Mouse (Mus musculus) macrophage (primary cell): Measurements from ENCODE around the gene Spata20. TPM values are rescaled to one million over a fixed set of nuclear protein-coding genes. Genes with fewer than 3 reads are reported as not detected.

Experiments used
- H3K27ac ChIP-seq: fragments of 350-480 bp; formaldehyde crosslinking; 2 replicates; pipeline ENCODE4 v1.9.0; 2021
- H3K36me3 ChIP-seq: fragments of 350-480 bp; formaldehyde crosslinking; 2 replicates; pipeline ENCODE4 v1.9.0; 2021; ENCODE audit errors: inconsistent target
- H3K4me3 ChIP-seq: fragments of 350-480 bp; formaldehyde crosslinking; 2 replicates; pipeline ENCODE4 v1.9.0; 2021; ENCODE audit errors: inconsistent target
- H3K79me2 ChIP-seq: fragments of 350-480 bp; formaldehyde crosslinking; 2 replicates; pipeline ENCODE4 v1.9.0; 2021; ENCODE audit errors: inconsistent target
- WGBS: methylation state at CpG from one replicate; pipeline ENCODE4 v1.1.7; 2026; ENCODE audit warnings: inconsistent platforms; ENCODE audit not compliant: missing documents; 5-methylcytosine and 5-hydroxymethylcytosine counted together
- polyA plus RNA-seq: library from polyadenylated mRNA; stranded (reverse); fragments of 250-400 nt; gene quantifications from 3 replicates; pipeline ENCODE4 v1.2.4, GENCODE M21; 2018; ENCODE audit warnings: inconsistent platforms
- total RNA-seq, 78 experiments: library from RNA; depleted of rRNA; stranded (reverse); fragments of 250-400 nt; gene quantifications; 1 replicate in 9 of 78; 2 replicates in 24 of 78; 3 replicates in 43 of 78; 4 replicates in 2 of 78; pipeline ENCODE4 v1.2.4; 2018; ENCODE audit warnings: inconsistent platforms in 56 of 78

The Spata20 gene
- not detected for total RNA-seq (2018; cell fraction: chromatin; rRNA removed)
- total RNA-seq (2018; cell fraction: cytosol; rRNA removed): not detected
- not detected for total RNA-seq (2018; cell fraction: nucleus; rRNA removed)
- polyA plus RNA-seq: not detected in 3 replicates

- Histone ChIP-seq H3K36me3 (no peaks in the 10 kb centered on the region), H3K79me2 (no peaks in the 10 kb centered on the region), H3K27ac (no peak within 1 kb of the TSS), H3K4me3 (no peak within 1 kb of the TSS)
- WGBS: 5% methylated on average over 24 of the region's 24 CpGs
These were observed at the start of gene Spata20 for GRCm38 (mm10) chr11:94486001-94486400. Gene Spata20, minus strand, starts transcription at chr11:94486179.

GRCm38 (mm10) chr11:94533171-94533570 lies 47.2 kb upstream of the Spata20 start:
- WGBS: 86% methylated on average over 8 of the region's 8 CpGs

DNA sequence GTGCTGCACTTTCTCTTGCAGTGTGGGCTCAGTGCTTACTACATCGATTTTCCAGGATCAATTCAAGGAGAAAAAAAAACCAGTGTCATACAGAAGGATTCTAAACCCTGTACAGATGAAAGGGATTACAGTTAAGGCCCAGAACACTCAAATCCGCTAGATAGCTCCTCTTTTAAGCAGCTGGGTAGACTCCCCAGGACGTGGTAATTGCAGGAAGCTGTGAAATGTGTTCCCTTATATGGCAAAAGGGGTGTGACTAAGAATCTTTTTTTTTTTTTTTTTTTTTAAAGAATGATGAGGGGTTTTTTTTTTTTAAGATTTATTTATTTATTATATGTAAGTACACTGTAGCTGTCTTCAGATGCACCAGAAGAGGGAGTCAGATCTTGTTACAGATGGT lies 42.9 kb upstream of the Spata20 start:
- 58% methylated on average over 3 of the region's 3 CpGs for WGBS
- no peaks in the 10 kb centered on the region for H3K79me2 ChIP-seq

More at GRCm38 (mm10) chr11:94533171-94533570, 47.2 kb upstream of the Spata20 start:
- Histone ChIP-seq H3K36me3 (no peaks in the 10 kb centered on the region), H3K4me3 (no peak overlapping the region), H3K27ac (no peak overlapping the region), H3K79me2 (no peaks in the 10 kb centered on the region)

DNA sequence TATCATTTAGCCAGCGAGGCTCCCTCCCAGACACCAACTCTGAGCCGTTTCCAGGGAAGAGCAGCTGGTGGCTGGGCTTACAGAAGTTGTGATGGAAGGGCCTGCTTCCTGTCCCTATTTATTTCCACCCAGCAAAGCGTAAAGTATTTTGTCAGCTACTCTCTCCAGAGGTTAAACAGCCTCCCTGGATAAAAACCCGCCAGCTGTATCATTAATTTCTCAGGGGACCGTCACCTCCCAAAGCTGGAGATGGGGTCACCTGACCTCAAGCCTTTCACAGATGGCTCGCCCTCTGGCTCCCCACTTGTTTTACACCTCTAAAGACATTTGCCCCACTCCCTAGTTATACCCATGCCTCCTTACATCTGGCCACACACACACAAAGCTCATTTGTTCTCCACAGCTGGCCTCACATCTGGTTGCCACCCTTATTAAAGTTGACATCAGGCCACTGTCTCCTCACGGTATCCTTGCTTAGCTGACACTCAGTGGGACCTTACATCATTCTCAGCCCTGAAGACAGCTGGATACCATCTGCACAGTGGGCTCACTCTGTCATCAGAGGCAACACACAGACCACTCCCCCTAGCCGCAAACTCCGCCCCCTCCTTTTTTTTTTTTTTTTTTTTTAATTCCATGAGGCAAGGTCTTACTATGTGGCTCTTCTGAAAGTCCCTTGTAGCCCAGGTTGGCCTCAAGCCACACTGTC lies 40.3 kb upstream of the Spata20 start:
- Histone ChIP-seq H3K4me3 (no peak overlapping the region), H3K79me2 (no peaks in the 10 kb centered on the region), H3K27ac (no peak overlapping the region), H3K36me3 (no peaks in the 10 kb centered on the region)
- WGBS: 80% methylated on average over 8 of the region's 9 CpGs

More for the DNA sequence above, 42.9 kb upstream of the Spata20 start:
- no peak overlapping the region for H3K27ac ChIP-seq
- no peak overlapping the region for H3K4me3 ChIP-seq
- H3K36me3 ChIP-seq: no peaks in the 10 kb centered on the region

DNA sequence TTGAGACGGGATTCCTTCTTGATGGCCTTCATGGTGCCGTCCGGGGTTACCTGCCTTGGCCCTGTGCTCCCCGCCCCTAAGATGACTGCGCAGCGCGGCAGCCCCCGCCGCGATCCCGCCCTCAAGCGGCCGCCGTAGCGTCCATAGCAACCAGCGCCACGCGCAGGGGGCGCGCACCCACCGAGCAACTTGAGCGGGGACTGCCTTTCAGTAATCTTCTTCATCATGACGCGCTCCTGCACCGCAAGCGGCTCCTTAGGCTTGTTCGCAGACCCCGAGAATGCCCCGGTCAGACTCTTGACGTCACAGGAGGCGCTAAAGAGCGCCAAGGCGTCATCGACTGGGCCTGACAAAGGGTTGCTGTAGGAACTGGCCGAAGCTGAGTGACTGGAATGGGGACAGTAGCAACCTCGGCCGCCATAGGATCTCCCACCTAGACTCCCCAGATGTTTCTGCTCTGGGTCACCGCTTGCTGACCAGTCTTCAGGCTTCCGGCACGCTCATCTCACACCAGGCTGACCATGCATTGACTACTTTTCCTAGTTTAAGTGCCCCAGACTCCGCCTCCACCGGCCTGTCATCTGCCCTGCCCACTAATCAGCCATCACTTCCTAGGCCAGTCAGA lies 35.4 kb upstream of the Spata20 start, which contains the start of gene Mycbpap:
Mycbpap (minus strand) TSS at position 524 of the 625 bp plus-strand sequence.
- WGBS: 4% methylated on average over 41 of the region's 42 CpGs
- Histone ChIP-seq H3K27ac (no peak within 1 kb of the TSS), H3K4me3 (peak within 1 kb of the TSS; percentile 17; the same call in 1 of the 2 replicates), H3K36me3 (no peaks in the 10 kb centered on the region), H3K79me2 (no peaks in the 10 kb centered on the region)

GRCm38 (mm10) chr11:94513452-94513851 lies 27.5 kb upstream of the Spata20 start:
- H3K79me2 ChIP-seq: no peaks in the 10 kb centered on the region
- WGBS: 56% methylated on average over 7 of the region's 9 CpGs
- no peak overlapping the region for H3K27ac ChIP-seq
- no peak overlapping the region for H3K4me3 ChIP-seq
- no peaks in the 10 kb centered on the region for H3K36me3 ChIP-seq

DNA sequence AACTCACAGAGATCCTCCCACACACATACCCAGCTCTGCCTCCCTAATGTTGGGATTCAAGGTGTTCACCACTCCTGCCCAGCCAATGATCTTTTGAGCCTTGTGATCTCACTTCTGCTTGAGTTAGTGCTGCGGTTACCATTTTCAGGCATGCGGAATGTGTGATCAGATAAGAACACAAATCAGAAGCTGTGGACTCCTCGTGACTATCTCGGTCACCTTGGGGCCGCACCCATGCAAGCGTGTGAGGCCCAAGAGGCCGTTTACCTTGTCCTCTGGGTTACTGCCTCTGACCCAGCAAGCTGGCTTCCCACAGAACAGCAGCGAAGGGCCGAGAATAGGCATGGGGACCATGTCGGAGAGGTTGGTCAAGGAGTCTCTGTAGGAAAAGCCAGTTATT lies 23.0 kb upstream of the Spata20 start:
- Histone ChIP-seq H3K27ac (no peak overlapping the region), H3K79me2 (no peaks in the 10 kb centered on the region), H3K36me3 (no peaks in the 10 kb centered on the region), H3K4me3 (no peak overlapping the region)
- WGBS: 90% methylated on average over 10 of the region's 10 CpGs

DNA sequence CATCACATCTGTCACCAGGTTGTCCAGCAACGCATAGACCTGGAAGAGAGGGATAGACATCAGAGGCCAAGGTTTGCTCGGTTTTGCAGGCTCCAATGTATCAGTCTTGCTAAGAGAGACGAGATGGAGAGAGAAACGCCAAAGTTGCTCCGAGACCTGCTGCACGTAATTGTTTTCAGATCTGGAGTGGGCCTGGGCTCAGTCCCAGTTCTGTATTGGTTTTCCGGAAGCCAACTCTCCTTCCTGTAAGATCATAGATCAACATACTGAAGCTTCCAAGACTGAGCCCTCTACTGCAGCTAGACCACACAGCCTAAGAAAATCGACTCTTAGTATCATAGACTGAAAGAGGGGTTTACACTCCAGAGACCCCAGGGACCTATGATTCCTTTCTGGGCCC lies 15.5 kb upstream of the Spata20 start:
- Histone ChIP-seq H3K27ac (no peak overlapping the region), H3K79me2 (no peaks in the 10 kb centered on the region), H3K36me3 (no peaks in the 10 kb centered on the region), H3K4me3 (no peak overlapping the region)
- 77% methylated on average over 8 of the region's 8 CpGs for WGBS

DNA sequence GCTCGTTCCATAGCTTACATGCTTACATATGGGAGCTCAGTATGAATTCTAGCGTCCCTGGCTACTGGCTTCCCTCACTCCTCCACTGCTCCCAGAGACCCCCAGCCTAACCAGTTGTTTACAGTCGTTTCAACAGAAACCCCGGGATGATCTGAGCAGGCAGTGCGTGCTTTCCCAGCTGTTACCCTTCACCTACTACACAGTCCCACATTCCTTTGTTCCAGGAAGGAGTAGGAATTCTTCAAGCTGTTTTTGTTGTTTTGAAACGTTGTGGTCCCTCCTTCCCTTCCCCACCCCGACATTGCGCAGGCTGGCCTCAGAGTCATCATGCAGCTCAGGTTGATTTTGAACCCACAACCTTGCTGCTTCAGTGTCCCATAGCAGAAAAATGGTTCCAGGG lies 14.4 kb upstream of the Spata20 start:
- WGBS: 72% methylated on average over 7 of the region's 8 CpGs
- H3K27ac ChIP-seq: no peak overlapping the region
- H3K4me3 ChIP-seq: no peak overlapping the region
- no peaks in the 10 kb centered on the region for H3K79me2 ChIP-seq
- H3K36me3 ChIP-seq: no peaks in the 10 kb centered on the region

GRCm38 (mm10) chr11:94499661-94500152 lies 13.7 kb upstream of the Spata20 start, which contains the start of gene Epn3:
Gene Epn3, minus strand, starts transcription at chr11:94499974.
- WGBS: 3% methylated on average over 22 of the region's 26 CpGs
- no peak within 1 kb of the TSS for H3K27ac ChIP-seq
- H3K36me3 ChIP-seq: no peaks in the 10 kb centered on the region

GRCm38 (mm10) chr11:94499035-94499434 lies 13.1 kb upstream of the Spata20 start:
- H3K36me3 ChIP-seq: no peaks in the 10 kb centered on the region
- no peak overlapping the region for H3K27ac ChIP-seq
- H3K4me3 ChIP-seq: no peak overlapping the region
- H3K79me2 ChIP-seq: no peaks in the 10 kb centered on the region
- 0% methylated on average over 2 of the region's 2 CpGs for WGBS

More at GRCm38 (mm10) chr11:94499661-94500152, 13.7 kb upstream of the Spata20 start, which contains the start of gene Epn3:
- no peaks in the 10 kb centered on the region for H3K79me2 ChIP-seq
- no peak within 1 kb of the TSS for H3K4me3 ChIP-seq

DNA sequence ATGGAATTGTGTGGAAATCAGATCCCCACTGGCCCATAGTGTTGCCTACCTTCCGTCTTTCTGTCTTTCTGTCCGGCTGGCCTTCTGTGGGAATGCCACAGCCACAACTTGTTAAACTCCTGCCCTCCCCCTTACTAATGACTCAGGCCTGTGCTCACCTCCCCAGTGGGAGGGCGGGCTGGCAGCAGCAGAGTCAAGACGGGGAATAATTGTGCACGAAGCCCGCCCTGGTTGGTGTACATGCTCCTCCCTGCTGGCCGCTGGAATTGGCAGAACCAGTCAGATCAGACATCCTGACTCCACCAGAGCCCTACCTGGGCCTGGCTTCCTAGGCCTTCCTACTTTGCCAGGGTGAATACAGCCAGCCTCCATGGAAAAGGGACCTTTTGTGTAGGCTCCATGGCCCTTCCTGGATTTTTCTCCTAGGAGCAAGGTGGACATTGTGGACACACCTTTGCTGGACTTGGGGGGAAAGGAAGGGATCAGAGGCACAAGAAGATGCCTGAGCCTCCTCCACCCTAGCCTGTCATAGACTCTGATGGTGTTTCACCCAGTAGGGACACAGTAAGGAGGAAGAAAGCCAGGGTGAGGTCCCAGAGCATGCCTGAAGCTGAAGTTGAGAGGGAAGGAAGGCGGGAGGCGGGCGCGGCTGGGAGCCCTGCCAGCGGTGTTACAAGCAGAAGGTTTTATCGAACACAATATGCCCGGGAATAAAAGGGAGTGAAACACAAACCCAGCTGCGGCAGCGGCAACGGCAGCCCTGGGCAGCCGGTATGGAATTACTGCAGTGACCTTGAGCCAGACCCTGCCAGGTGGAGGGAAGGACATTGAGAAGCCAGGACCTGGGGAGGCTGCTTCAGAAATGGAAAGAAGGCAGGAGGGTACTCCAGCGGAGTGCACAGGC lies 12.4 kb upstream of the Spata20 start:
- Histone ChIP-seq H3K4me3 (no peak overlapping the region), H3K36me3 (no peaks in the 10 kb centered on the region), H3K79me2 (no peaks in the 10 kb centered on the region), H3K27ac (no peak overlapping the region)
- 34% methylated on average over 18 of the region's 19 CpGs for WGBS

GRCm38 (mm10) chr11:94495415-94495814 lies 9.4 kb upstream of the Spata20 start:
- Histone ChIP-seq H3K4me3 (no peak overlapping the region), H3K27ac (no peak overlapping the region), H3K36me3 (no peaks in the 10 kb centered on the region), H3K79me2 (no peaks in the 10 kb centered on the region)
- 94% methylated on average over 3 of the region's 3 CpGs for WGBS

- 21% methylated on average over 7 of the region's 7 CpGs for WGBS
- Histone ChIP-seq H3K79me2 (no peaks in the 10 kb centered on the region), H3K36me3 (no peaks in the 10 kb centered on the region), H3K27ac (no peak overlapping the region), H3K4me3 (no peak overlapping the region)
These were observed 5.7 kb upstream of the Spata20 start for GRCm38 (mm10) chr11:94491749-94492099.
